Mouse (Mus musculus) neural tube, embryonic 15.5 days (tissue): ENCODE data around the gene Wapl. TPM values are rescaled to one million over a fixed set of nuclear protein-coding genes. Genes with fewer than 3 reads are reported as not detected.

Experiments
- ATAC-seq: fragments of 200-750 bp; cut with Nextera tagmentation; 2 replicates; pipeline ENCODE4 v1.8.0; 2017; ENCODE audit warnings: mild to moderate bottlenecking, moderate TSS enrichment, moderate library complexity; ENCODE audit not compliant: low FRiP score
- H3K27ac ChIP-seq: fragments of 300-500 bp; sonication (generic); replicated peaks from 2 replicates; pipeline ENCODE4 v1.5.1; 2015; ENCODE audit warnings: mild to moderate bottlenecking, inconsistent platforms
- H3K27me3 ChIP-seq: fragments of 300-500 bp; sonication (generic); replicated peaks from 2 replicates; pipeline ENCODE4 v1.6.1; 2015; ENCODE audit warnings: inconsistent platforms
- H3K36me3 ChIP-seq: fragments of 300-500 bp; sonication (generic); 2 replicates; pipeline ENCODE4 v1.6.1; 2015; ENCODE audit warnings: inconsistent platforms
- H3K4me1 ChIP-seq: fragments of 300-500 bp; sonication (generic); 2 replicates; pipeline ENCODE4 v1.6.1; 2015; ENCODE audit warnings: inconsistent platforms
- H3K4me2 ChIP-seq: fragments of 300-500 bp; sonication (generic); 2 replicates; pipeline ENCODE4 v1.6.1; 2015; ENCODE audit warnings: inconsistent platforms, mild to moderate bottlenecking, moderate library complexity
- H3K4me3 ChIP-seq: fragments of 300-500 bp; sonication (generic); replicated peaks from 2 replicates; pipeline ENCODE4 v1.5.1; 2015; ENCODE audit warnings: mild to moderate bottlenecking, inconsistent platforms
- H3K9ac ChIP-seq: fragments of 300-500 bp; sonication (generic); replicated peaks from 2 replicates; pipeline ENCODE4 v1.6.1; 2015; ENCODE audit warnings: mild to moderate bottlenecking, inconsistent platforms
- H3K9me3 ChIP-seq: fragments of 300-500 bp; sonication (generic); replicated peaks from 2 replicates; pipeline ENCODE4 v1.6.1; 2016; ENCODE audit warnings: inconsistent platforms
- WGBS: fragments of 180-500 bp; shearing (Covaris S2); methylation state at CpG from one replicate; pipeline ENCODE4 v1.1.7; 2015; ENCODE audit warnings: mixed read lengths; 5-methylcytosine and 5-hydroxymethylcytosine counted together
- polyA plus RNA-seq: library from polyadenylated mRNA; unstranded; fragments of >200 nt; fragmentation: Nextera tagmentation; extraction: Ambion mirVana; gene quantifications from 2 replicates; pipeline ENCODE4 v1.2.1, GENCODE M21; 2015

Wapl gene
- 11.2 and 15.7 TPM in 2 replicates for polyA plus RNA-seq

DNA sequence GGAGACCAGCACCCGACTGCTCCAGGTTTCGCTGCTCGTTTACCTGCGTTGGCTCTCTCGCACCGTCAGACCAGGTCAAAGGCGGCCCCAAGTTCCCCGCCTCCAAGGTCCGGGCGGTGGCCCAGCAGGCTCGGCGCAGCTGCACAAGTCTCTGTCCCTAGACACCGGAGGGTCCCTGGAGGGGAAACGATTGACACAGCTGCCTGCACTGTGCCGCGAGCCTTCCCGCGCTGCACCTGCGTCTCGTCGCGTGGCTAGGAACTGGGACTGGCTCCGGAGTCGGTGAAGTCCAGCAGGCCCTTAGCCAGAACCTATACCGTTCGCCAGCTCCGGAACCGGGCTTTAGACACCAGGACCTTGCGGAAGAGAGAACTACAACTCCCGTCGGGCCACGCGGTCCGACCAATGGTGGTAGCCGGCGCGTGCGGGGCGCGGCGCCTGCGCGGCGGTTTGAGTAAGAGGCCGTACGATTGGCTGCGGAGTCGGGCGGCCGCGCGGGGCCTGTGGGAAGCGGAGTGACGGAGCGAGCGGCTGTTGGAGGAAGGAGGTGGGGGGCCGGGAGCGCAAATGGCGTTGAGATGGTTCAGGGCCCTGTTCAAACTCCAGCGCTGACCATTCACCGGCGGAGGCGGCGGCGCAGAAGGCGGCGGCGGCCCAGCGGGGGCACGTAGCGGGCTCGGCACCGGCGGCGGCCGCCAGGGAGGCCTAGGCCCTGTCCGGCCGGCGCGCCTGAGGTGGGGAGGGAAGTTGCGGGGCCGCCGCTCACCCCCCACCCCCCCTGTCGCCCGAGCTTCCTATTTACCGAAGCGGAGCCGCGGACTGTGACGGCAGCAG is at the start of gene Wapl:
Gene Wapl (plus strand): TSS at position 534 of the 834 bp plus-strand sequence.
- peak within 1 kb of the TSS; percentile 96 for H3K9ac ChIP-seq
- peak within 1 kb of the TSS; percentile 93 for H3K27ac ChIP-seq
- H3K36me3 ChIP-seq: peaks cover 6% of the 10 kb centered on the region
- ATAC-seq: peak; percentile 100
- peak within 1 kb of the TSS; percentile 92 for H3K4me2 ChIP-seq
- WGBS: under 1% methylated on average over 77 of the region's 90 CpGs
- H3K27me3 ChIP-seq: no peaks in the 10 kb centered on the region
- H3K4me1 ChIP-seq: peaks cover 20% of the 10 kb centered on the region
- H3K9me3 ChIP-seq: no peaks in the 10 kb centered on the region
- H3K4me3 ChIP-seq: peak within 1 kb of the TSS; percentile 100

GRCm38 (mm10) chr14:34626824-34627223 is 46.9 kb upstream of the Wapl start:
- 88% methylated on average over 7 of the region's 7 CpGs for WGBS
- no peak for ATAC-seq
- Histone ChIP-seq H3K4me3 (no peak overlapping the region), H3K27ac (no peak overlapping the region), H3K4me1 (no peaks in the 10 kb centered on the region), H3K4me2 (no peak overlapping the region), H3K9ac (no peak overlapping the region), H3K27me3 (no peaks in the 10 kb centered on the region), H3K36me3 (no peaks in the 10 kb centered on the region), H3K9me3 (no peaks in the 10 kb centered on the region)

DNA sequence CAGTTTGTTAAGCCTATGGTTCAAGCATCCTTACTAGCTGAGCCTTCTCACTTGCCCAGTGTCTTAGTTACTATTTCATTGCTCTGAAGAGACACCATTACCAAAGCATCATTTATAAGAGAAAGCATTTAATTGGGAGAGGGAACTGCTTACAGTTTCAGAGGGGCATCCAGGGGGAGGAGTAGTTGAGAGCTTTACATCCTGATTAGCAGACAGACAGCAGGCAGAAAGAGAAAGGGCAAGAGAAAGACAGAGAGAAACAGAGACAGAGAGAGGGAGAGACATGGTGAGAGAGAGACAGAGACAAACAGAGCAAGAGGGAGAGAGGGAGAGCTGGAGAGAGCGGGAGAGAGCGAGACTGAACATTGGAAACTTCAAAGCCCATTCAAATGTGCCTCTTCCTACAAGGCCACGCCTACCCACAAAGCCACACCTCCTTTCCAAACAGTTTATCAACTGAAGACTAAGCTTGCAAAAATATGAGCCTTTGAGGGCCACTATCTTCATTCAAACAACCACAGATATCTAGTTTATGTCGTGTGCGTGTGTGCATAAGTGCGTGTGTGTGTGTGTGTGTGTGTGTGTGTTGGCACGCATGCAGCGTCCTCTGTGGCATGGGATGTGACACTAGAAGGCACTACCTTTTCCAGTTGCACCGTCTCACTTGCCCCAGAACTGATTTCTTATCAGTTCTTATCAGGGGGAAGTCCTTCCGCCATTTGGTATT is 40.8 kb upstream of the Wapl start:
- 79% methylated on average over 10 of the region's 10 CpGs for WGBS
- Histone ChIP-seq H3K36me3 (no peaks in the 10 kb centered on the region), H3K27ac (no peak overlapping the region), H3K4me3 (no peak overlapping the region), H3K4me2 (no peak overlapping the region), H3K27me3 (no peaks in the 10 kb centered on the region), H3K4me1 (no peaks in the 10 kb centered on the region), H3K9me3 (no peaks in the 10 kb centered on the region), H3K9ac (no peak overlapping the region)
- ATAC-seq: no peak

GRCm38 (mm10) chr14:34635192-34635591 is 38.5 kb upstream of the Wapl start:
- H3K9ac ChIP-seq: no peak overlapping the region
- H3K27me3 ChIP-seq: no peaks in the 10 kb centered on the region
- no peak overlapping the region for H3K4me3 ChIP-seq
- 39% methylated on average over 7 of the region's 7 CpGs for whole genome bisulfite sequencing
- no peak for ATAC-seq
- no peaks in the 10 kb centered on the region for H3K4me1 ChIP-seq
- no peaks in the 10 kb centered on the region for H3K9me3 ChIP-seq
- H3K4me2 ChIP-seq: no peak overlapping the region
- no peaks in the 10 kb centered on the region for H3K36me3 ChIP-seq
- H3K27ac ChIP-seq: no peak overlapping the region

DNA sequence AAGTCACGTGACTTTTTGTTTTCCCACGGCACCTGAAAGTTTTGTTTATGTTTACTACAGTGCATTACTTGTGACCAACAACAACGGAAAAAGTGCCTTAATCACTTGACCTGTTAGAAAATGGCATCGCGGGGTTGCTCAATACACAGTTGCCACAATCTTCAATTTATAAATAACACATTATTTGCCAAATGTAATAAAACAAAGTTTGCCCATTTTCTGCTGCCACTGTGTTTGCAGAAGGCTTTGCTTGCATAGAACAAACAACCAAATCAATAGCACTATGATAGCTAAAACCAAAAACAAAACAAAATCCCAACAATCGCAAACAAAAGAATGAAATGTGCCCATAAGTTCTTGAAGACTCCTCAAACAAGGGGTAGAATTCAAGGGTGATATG is 38.0 kb upstream of the Wapl start:
- WGBS: 89% methylated on average over 6 of the region's 6 CpGs

GRCm38 (mm10) chr14:34644140-34644539 is 29.6 kb upstream of the Wapl start:
- no peak overlapping the region for H3K4me3 ChIP-seq
- no peaks in the 10 kb centered on the region for H3K9me3 ChIP-seq
- no peak overlapping the region for H3K9ac ChIP-seq
- H3K36me3 ChIP-seq: no peaks in the 10 kb centered on the region
- H3K4me2 ChIP-seq: no peak overlapping the region
- H3K27ac ChIP-seq: no peak overlapping the region
- no peaks in the 10 kb centered on the region for H3K27me3 ChIP-seq
- WGBS: 83% methylated on average over 7 of the region's 7 CpGs
- no peaks in the 10 kb centered on the region for H3K4me1 ChIP-seq
- no peak for ATAC-seq

More for the DNA sequence above, 38.0 kb upstream of the Wapl start:
- no peak overlapping the region for H3K4me2 ChIP-seq
- no peak overlapping the region for H3K27ac ChIP-seq
- ATAC-seq: no peak
- H3K27me3 ChIP-seq: no peaks in the 10 kb centered on the region
- no peak overlapping the region for H3K4me3 ChIP-seq
- H3K4me1 ChIP-seq: no peaks in the 10 kb centered on the region
- H3K9me3 ChIP-seq: no peaks in the 10 kb centered on the region
- H3K36me3 ChIP-seq: no peaks in the 10 kb centered on the region
- H3K9ac ChIP-seq: no peak overlapping the region

DNA sequence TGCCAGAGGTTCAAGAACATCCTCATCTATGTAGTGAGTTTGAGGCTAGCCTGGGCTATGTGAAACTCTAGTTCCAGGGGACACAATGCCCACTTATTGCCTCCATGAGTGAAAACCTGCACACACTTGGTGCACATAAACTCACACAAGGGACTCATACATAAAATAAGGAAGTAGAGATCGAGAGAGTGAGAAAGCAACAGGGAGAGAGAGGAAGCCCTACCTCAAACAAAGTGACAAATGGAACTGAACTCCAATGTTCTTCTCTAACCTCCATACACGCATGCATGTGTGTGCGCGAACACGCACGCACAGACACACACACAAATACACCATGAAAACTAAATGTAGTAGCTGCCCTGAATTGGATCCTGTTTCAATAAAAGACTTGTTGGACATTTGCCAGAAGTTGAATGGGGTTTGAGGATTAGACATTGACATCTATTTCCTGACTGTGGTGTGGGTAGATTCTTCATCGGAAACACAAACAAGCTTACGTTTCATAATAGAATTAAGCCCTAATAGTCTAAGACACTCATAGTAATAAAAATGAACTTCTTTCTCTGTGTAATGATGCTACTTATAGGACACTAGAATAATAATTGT is 25.8 kb upstream of the Wapl start:
- WGBS: 89% methylated on average over 8 of the region's 8 CpGs
- no peaks in the 10 kb centered on the region for H3K4me1 ChIP-seq
- ATAC-seq: no peak

DNA sequence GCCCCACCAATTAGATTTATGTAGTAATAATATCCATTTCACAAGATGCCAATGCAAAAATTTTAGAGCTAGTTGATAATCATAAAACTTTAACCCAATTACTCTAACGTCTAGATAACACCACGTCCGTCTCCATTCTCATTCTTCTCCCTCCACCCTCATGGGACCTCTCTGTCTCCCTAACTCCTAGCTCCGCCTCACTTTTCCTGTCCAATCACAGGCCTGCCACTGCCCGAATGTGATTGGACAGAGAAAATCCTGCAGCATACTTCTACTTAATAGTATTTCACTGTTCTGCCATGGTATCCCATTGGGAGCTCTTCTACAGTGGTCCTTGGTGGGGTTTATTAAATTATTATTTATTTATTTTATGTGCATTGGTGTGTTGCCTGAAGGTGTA is 16.6 kb upstream of the Wapl start:
- Histone ChIP-seq H3K9me3 (no peaks in the 10 kb centered on the region; the same call in 1 of the 2 replicates), H3K4me1 (peaks cover 13% of the 10 kb centered on the region), H3K9ac (no peak overlapping the region), H3K27ac (no peak overlapping the region), H3K4me2 (no peak overlapping the region), H3K27me3 (peaks cover 31% of the 10 kb centered on the region), H3K4me3 (no peak overlapping the region), H3K36me3 (no peaks in the 10 kb centered on the region)
- ATAC-seq: no peak
- 93% methylated on average over 5 of the region's 5 CpGs for WGBS

More for the DNA sequence above, 25.8 kb upstream of the Wapl start:
- Histone ChIP-seq H3K9ac (no peak overlapping the region), H3K9me3 (no peaks in the 10 kb centered on the region), H3K36me3 (no peaks in the 10 kb centered on the region), H3K4me3 (no peak overlapping the region), H3K4me2 (no peak overlapping the region), H3K27me3 (no peaks in the 10 kb centered on the region), H3K27ac (no peak overlapping the region)

DNA sequence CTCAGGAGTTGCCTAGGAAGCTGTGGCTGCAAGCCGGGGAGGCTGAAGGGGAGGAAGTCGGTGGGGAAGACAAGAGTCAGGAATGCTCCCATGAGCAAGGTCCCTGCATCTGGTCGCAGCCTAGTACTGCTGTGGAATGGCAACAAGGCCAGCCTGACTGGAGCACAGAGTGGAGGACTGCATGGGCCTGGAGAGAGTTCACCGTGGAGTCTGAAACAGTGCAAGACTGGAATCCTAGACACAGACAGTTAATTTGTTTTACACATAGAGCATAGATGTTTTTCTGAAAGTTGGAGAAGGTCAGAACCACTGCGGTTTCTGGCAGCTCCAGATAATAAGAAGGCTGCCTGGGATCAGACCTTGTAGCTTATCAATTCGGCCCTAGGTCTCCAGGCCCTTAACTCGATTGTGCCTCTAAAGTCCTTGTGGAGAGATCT is 13.4 kb upstream of the Wapl start:
- WGBS: 57% methylated on average over 7 of the region's 7 CpGs
- ATAC-seq: no peak

DNA sequence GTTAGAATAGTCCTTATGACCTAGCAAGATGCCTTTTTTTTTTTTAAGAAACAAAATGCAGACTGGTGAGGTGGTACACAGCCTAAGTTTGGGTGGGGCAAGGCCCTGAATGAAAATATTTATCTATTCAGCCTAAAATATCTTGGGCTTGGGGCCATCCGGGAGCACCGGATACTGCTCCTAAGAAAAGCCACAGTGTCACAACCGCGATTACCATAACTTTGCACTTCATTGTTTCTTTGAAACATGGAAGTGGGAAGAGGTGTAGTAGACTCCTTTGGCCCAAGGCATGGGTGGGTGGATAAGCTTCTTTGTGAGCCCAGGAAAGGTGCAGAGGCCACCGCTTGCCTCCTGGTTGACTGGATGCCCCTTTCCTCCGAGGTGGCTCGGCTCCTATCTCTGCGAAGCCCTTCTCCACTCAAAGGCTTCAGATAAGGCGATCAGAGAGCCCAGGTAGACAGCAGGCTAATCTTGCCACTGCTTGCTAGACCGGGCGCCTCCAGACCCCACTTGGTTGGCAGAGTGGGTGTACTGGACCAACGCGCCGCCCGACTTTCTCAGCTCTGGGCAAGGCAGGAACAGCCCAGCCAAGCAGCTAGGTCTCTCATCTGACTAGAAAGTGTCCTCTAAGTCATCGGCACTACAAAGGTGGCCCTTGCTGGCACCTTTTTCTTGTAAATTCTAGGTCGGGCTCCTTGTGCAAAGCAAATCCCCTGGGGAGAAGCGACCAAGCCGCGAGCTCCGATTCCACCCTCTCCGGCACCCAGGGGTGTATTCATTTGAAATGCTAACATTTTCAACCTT is 12.7 kb upstream of the Wapl start:
- WGBS: 16% methylated on average over 22 of the region's 22 CpGs
- no peaks in the 10 kb centered on the region for H3K36me3 ChIP-seq
- peak overlapping the region; percentile 96 for H3K4me2 ChIP-seq
- H3K4me1 ChIP-seq: peaks cover 20% of the 10 kb centered on the region
- H3K27ac ChIP-seq: no peak overlapping the region
- peak overlapping the region; percentile 50 for H3K4me3 ChIP-seq
- ATAC-seq: no peak
- 0 out of 2 replicates have a peak overlapping the region, but pooled peaks have one; percentile 41 for H3K9ac ChIP-seq
- no peaks in the 10 kb centered on the region; the same call in 1 of the 2 replicates for H3K9me3 ChIP-seq
- H3K27me3 ChIP-seq: peaks cover 45% of the 10 kb centered on the region

More for the DNA sequence above, 13.4 kb upstream of the Wapl start:
- Histone ChIP-seq H3K9ac (no peak overlapping the region), H3K27ac (no peak overlapping the region), H3K4me1 (peaks cover 20% of the 10 kb centered on the region), H3K36me3 (no peaks in the 10 kb centered on the region), H3K4me3 (no peak overlapping the region), H3K27me3 (peaks cover 45% of the 10 kb centered on the region), H3K9me3 (no peaks in the 10 kb centered on the region; the same call in 1 of the 2 replicates), H3K4me2 (no peak overlapping the region)
